Mouse (Mus musculus): Measurements from ENCODE around the gene Kalrn.

The Kalrn gene

GRCm38 (mm10) chr16:33927263-33927824 is 646.0 kb downstream of the Kalrn start:
- peak; percentile 49 to 66 for DNase-seq

- DNase-seq = no peak
Observed at GRCm38 (mm10) chr16:33923758-33924157, 649.6 kb downstream of the Kalrn start.

GRCm38 (mm10) chr16:33923001-33923316 is 650.4 kb downstream of the Kalrn start:
- no peak for DNase-seq

GRCm38 (mm10) chr16:33922111-33923000 is 651.0 kb downstream of the Kalrn start:
- peak; percentile 50 to 62 for DNase-seq

GRCm38 (mm10) chr16:33921514-33921913 is 651.8 kb downstream of the Kalrn start:
- DNase-seq = no peak
